Mouse (Mus musculus): ENCODE measurements at regions not wholly inside any gene's neighbourhood (a gene's known extent, or its start where the extent isn't known, plus 50 kb on each side); places are given as distances from the start of the nearest gene placed in this dataset.

GRCm38 (mm10) chr3:38568596-38568975 is 83.9 kb upstream of the Ankrd50 start:
- TF ChIP-seq CTCF (IDR thresholded peaks at IDR 0.05; ENCODE audit: low read depth) (no peak), EP300 (IDR thresholded peaks at IDR 0.05; ENCODE audit: low read depth) (no peak)
